Mouse (Mus musculus) embryonic facial prominence, embryonic 14.5 days (tissue): ENCODE data around the gene Cnot6. TPM values are rescaled to one million over a fixed set of nuclear protein-coding genes. Genes with fewer than 3 reads are reported as not detected.
A peak's percentile ranks its signal among the peaks of the same experiment; 100 is the strongest.

ENCODE experiments used
- ATAC-seq: fragments of 200-750 bp; cut with Nextera tagmentation; 2 replicates; pipeline ENCODE4 v1.8.0; 2017; ENCODE audit warnings: low read depth, moderate number of reproducible peaks, moderate TSS enrichment
- DNase-seq: peaks from one replicate; pipeline ENCODE4 v3.0.0-alpha.2; 2015; ENCODE audit warnings: low spot score
- H3K27ac ChIP-seq: fragments of 300-500 bp; sonication (generic); replicated peaks from 2 replicates; pipeline ENCODE4 v1.5.1; 2014; ENCODE audit warnings: low read depth, mild to moderate bottlenecking, low read length, moderate library complexity
- H3K27me3 ChIP-seq: fragments of 300-500 bp; sonication (generic); replicated peaks from 2 replicates; pipeline ENCODE4 v1.6.1; 2014; ENCODE audit warnings: low read length; ENCODE audit not compliant: control insufficient read depth, insufficient read depth
- H3K36me3 ChIP-seq: fragments of 300-500 bp; sonication (generic); 2 replicates; pipeline ENCODE4 v1.6.1; 2014; ENCODE audit warnings: low read length, mixed read lengths; ENCODE audit not compliant: control insufficient read depth, insufficient read depth
- H3K4me1 ChIP-seq: fragments of 300-500 bp; sonication (generic); 2 replicates; pipeline ENCODE4 v1.6.1; 2014; ENCODE audit warnings: antibody characterized with exemption, low read length; ENCODE audit not compliant: control insufficient read depth, insufficient read depth
- H3K4me2 ChIP-seq: fragments of 300-500 bp; sonication (generic); 2 replicates; pipeline ENCODE4 v1.6.1; 2014; ENCODE audit warnings: low read depth, mild to moderate bottlenecking, low read length, moderate library complexity, mixed read lengths
- H3K4me3 ChIP-seq: fragments of 300-500 bp; sonication (generic); 2 replicates; pipeline ENCODE4 v1.5.1; 2014; ENCODE audit warnings: low read depth, mild to moderate bottlenecking, low read length
- H3K9ac ChIP-seq: fragments of 300-500 bp; sonication (generic); 2 replicates; pipeline ENCODE4 v1.6.1; 2014; ENCODE audit warnings: low read depth, mild to moderate bottlenecking, low read length, moderate library complexity, mixed read lengths
- H3K9me3 ChIP-seq: fragments of 300-500 bp; sonication (generic); 2 replicates; pipeline ENCODE4 v1.6.1; 2016; ENCODE audit warnings: low read length; ENCODE audit not compliant: control insufficient read depth
- WGBS: fragments of 180-500 bp; shearing (Covaris S2); extraction: QIAGEN DNeasy Blood & Tissue Kit; methylation state at CpG from one replicate; pipeline ENCODE4 v1.1.7; 2014; 5-methylcytosine and 5-hydroxymethylcytosine counted together
- polyA plus RNA-seq: library from polyadenylated mRNA; unstranded; fragments of >200 nt; fragmentation: Nextera tagmentation; extraction: Ambion mirVana; gene quantifications from 2 replicates; pipeline ENCODE4 v1.2.1, GENCODE M21; 2014

The Cnot6 gene
- polyA plus RNA-seq, 1 experiment from 2014 or later: 56.4 TPM

DNA sequence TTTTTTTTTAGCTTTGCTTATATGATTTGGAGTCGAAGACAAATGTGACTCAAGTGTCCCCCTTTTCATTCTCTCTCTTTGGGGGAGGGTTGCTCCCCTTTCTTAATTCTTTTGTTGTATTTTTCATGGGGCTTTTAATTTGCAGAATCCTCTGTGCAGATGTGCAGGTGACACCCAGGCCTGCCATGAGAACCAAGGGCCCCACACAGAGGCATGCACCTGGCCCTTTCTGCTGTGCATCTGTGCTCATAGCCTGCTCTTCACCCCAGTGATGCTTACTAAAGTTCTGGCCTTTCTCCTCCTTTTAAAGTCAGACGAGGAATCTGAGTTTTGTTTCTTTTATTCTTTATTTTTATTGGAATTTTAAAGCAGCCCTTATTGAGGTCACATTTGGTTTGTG lies 12.2 kb upstream of the Cnot6 start:
- no peak overlapping the region for H3K4me3 ChIP-seq
- 66% methylated on average over 2 of the region's 2 CpGs for WGBS
- DNase-seq (no peak), ATAC-seq (no peak)
- H3K9ac ChIP-seq: no peak overlapping the region
- H3K4me1 ChIP-seq: no peaks in the 10 kb centered on the region
- no peak overlapping the region for H3K4me2 ChIP-seq
- no peak overlapping the region for H3K27ac ChIP-seq
- H3K27me3 ChIP-seq: no peaks in the 10 kb centered on the region
- H3K9me3 ChIP-seq: no peaks in the 10 kb centered on the region
- H3K36me3 ChIP-seq: no peaks in the 10 kb centered on the region

DNA sequence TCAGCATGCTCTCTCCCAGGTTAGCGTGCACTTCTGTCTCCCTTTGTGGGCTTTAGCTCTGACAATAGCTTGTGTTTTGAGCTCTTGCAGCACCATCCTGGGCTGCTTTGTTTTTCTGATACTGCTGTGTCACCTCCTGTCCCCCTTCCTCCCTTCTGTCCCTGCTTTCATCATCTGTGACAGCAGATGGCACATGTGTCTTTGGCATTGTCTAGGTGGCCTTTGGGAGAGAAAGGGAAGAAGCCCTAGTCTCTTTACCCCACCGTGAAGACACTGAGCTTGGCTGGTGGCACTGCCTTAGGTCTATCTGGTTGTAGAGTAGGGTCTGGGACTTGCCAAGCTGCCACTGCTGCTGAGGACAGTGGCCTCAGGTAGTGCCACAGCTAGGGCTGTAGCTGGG lies 10.8 kb upstream of the Cnot6 start:
- no peak overlapping the region for H3K9ac ChIP-seq
- no peak for ATAC-seq
- no peaks in the 10 kb centered on the region for H3K36me3 ChIP-seq
- no peaks in the 10 kb centered on the region for H3K4me1 ChIP-seq
- H3K27ac ChIP-seq: no peak overlapping the region
- no peak overlapping the region for H3K4me2 ChIP-seq
- no peaks in the 10 kb centered on the region for H3K9me3 ChIP-seq
- no peak for DNase-seq
- no peaks in the 10 kb centered on the region for H3K27me3 ChIP-seq
- no peak overlapping the region for H3K4me3 ChIP-seq
- WGBS: 64% methylated on average over 2 of the region's 2 CpGs

GRCm38 (mm10) chr11:49722692-49723091 lies 10.2 kb upstream of the Cnot6 start:
- H3K27me3 ChIP-seq: no peaks in the 10 kb centered on the region
- no peak overlapping the region for H3K27ac ChIP-seq
- H3K9me3 ChIP-seq: no peaks in the 10 kb centered on the region
- H3K4me3 ChIP-seq: no peak overlapping the region
- no peak for DNase-seq
- no peak overlapping the region for H3K4me2 ChIP-seq
- no peaks in the 10 kb centered on the region for H3K36me3 ChIP-seq
- 59% methylated on average over 6 of the region's 6 CpGs for WGBS
- ATAC-seq: no peak
- no peak overlapping the region for H3K9ac ChIP-seq
- H3K4me1 ChIP-seq: no peaks in the 10 kb centered on the region

DNA sequence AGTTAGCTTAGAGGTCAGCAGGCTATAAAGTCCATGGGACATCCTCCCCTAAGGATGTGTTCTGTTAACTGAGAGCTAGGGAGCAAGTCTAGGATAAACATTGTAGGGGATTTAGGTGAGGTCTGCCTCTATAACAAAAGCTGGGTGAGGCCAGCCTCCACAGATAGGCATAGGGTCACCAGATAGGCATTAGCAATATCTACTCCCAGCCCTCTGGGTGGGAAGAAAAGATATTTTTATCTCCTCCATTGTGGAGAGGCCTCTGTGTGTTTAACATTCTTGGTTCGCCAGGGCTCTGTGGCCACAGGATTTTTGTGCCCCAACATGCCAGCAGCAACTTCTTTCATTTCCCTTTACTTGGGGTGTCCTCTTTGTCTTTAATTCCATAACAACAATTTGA lies 8.8 kb upstream of the Cnot6 start:
- Histone ChIP-seq H3K9ac (no peak overlapping the region), H3K36me3 (no peaks in the 10 kb centered on the region), H3K4me2 (no peak overlapping the region), H3K27ac (no peak overlapping the region), H3K4me3 (no peak overlapping the region), H3K4me1 (no peaks in the 10 kb centered on the region), H3K9me3 (no peaks in the 10 kb centered on the region), H3K27me3 (no peaks in the 10 kb centered on the region)
- 81% methylated on average over 1 of the region's 1 CpGs for WGBS
- ATAC-seq (no peak), DNase-seq (no peak)

- no peaks in the 10 kb centered on the region for H3K9me3 ChIP-seq
- no peak overlapping the region for H3K9ac ChIP-seq
- no peak for DNase-seq
- H3K27ac ChIP-seq: no peak overlapping the region
- no peaks in the 10 kb centered on the region for H3K4me1 ChIP-seq
- H3K4me2 ChIP-seq: no peak overlapping the region
- ATAC-seq: no peak
- H3K27me3 ChIP-seq: no peaks in the 10 kb centered on the region
- 85% methylated on average over 8 of the region's 8 CpGs for WGBS
- no peaks in the 10 kb centered on the region for H3K36me3 ChIP-seq
- H3K4me3 ChIP-seq: no peak overlapping the region
These were observed 7.1 kb upstream of the Cnot6 start for GRCm38 (mm10) chr11:49719466-49720151.

DNA sequence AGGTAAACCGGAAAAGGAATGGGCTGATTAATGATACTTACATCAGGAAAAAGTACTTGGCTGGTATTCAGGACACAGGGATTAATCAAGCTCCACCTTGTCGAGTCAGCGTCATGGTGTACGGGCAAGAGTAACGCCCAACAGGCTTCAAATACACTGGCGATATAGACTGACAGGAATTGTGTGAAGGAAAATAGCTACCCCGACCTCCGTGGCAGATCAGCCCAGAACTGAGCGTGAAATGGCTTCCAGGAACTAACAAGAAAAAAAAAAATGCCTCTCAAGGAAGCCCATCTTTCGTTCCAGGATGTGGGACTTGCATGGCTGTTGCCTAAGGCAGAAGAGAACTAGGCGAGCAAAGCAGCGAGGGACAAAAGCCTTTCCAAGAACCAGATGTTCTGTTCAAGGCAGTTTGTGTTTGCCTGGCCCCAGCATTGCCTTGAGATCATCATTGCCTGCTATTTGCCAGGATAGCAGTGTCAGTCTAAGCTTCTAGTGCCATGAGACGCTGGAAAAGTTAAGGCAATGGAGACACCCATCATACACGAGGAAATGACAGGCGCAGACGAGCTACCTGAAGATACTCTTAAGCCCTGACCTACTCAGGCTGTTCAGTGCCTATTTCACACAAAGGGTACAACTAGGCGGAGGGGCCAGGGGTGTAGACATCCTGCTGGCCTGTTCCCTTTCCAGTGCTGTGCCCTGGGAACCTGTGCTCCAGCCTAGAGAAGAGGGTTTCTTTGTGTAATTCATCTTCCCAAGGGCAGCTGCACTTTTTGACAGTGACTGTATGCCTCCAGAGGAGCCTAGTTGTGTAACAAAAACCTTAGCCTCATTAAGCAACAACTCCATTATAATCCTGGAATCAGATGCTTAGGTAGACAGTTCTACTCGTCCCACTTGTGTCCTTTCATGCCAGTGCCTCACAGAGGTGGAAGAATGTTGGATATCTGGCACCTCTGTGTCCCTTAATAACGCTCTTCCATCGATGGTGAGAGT lies 1.1 kb upstream of the Cnot6 start:
- Histone ChIP-seq H3K4me1 (peaks cover 18% of the 10 kb centered on the region), H3K9me3 (no peaks in the 10 kb centered on the region), H3K4me2 (peak overlapping the region; percentile 66), H3K36me3 (peaks cover 4% of the 10 kb centered on the region; the same call in 1 of the 2 replicates), H3K4me3 (peak overlapping the region; percentile 96), H3K9ac (peak overlapping the region; percentile 98), H3K27me3 (no peaks in the 10 kb centered on the region), H3K27ac (peak overlapping the region; percentile 90)
- ATAC-seq (peak; percentile 24), DNase-seq (peak; percentile 72)
- 22% methylated on average over 20 of the region's 20 CpGs for WGBS

- Histone ChIP-seq H3K9me3 (no peaks in the 10 kb centered on the region), H3K27ac (peak overlapping the region; percentile 93), H3K4me2 (peak overlapping the region; percentile 72), H3K4me3 (peak overlapping the region; percentile 96), H3K4me1 (peaks cover 18% of the 10 kb centered on the region), H3K27me3 (no peaks in the 10 kb centered on the region), H3K36me3 (peaks cover 9% of the 10 kb centered on the region; the same call in 1 of the 2 replicates), H3K9ac (peak overlapping the region; percentile 98)
- DNase-seq: peak; percentile 50
- 0% methylated on average over 14 of the region's 70 CpGs for WGBS
- ATAC-seq: peak; percentile 34
These were observed 455 bp downstream of the Cnot6 start for GRCm38 (mm10) chr11:49711981-49712554.

DNA sequence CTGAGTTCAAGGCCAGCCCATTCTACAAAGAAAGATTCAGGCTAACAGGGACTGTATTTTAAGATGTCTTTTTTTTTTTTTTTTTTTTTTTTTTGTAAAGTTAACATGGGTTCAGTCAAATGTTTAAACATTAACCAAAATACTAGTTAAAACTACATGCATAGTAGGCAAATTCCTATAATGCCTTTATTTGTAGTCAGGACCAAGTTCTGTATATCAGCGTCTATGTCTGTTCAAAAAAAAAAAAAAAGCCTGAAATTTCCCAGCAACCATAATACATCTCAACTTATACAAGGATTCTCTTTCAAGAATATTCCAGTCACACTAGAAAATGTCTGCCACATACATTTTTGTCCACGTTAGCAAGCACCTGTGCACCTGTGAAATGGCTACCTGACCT lies 1.9 kb downstream of the Cnot6 start:
- Histone ChIP-seq H3K4me1 (peaks cover 18% of the 10 kb centered on the region), H3K4me3 (peak overlapping the region; percentile 96), H3K9ac (peak overlapping the region; percentile 98; the same call in 1 of the 2 replicates), H3K27me3 (no peaks in the 10 kb centered on the region), H3K36me3 (peaks cover 23% of the 10 kb centered on the region), H3K27ac (no peak overlapping the region), H3K4me2 (peak overlapping the region; percentile 72), H3K9me3 (no peaks in the 10 kb centered on the region)
- DNase-seq (no peak), ATAC-seq (no peak)
- WGBS: 49% methylated on average over 2 of the region's 2 CpGs
